Mouse (Mus musculus) heart, embryonic 14.5 days (tissue): ENCODE measurements around the gene Adk. TPM values are rescaled to one million over a fixed set of nuclear protein-coding genes. Genes with fewer than 3 reads are reported as not detected.
A peak's percentile ranks its signal among the peaks of the same experiment; 100 is the strongest.
"Not testable (repeated sequence)": the region's sequence is repeated elsewhere in the genome, so short reads cannot be mapped to it uniquely, and the experiment has no call there.

Experiments used
- ATAC-seq: fragments of 200-750 bp; cut with Nextera tagmentation; 2 replicates; pipeline ENCODE4 v1.8.0; 2017; ENCODE audit warnings: low read depth, moderate TSS enrichment; ENCODE audit not compliant: insufficient number of reproducible peaks, insufficient read depth, low FRiP score
- H3K27ac ChIP-seq, 2 experiments: fragments of 200-500 bp in 1 of 2; fragments of 300-500 bp in 1 of 2; sonication (generic) in 1 of 2; replicated peaks in 1 of 2; 2 replicates each; pipeline ENCODE4 v1.5.1; 2012 to 2014; ENCODE audit warnings: low read depth in 2 of 2, low read length in 2 of 2, control low read depth in 1 of 2, mild to moderate bottlenecking in 1 of 2, mixed read lengths in 1 of 2; ENCODE audit not compliant: control insufficient read depth in 1 of 2, insufficient read depth in 1 of 2
- H3K27me3 ChIP-seq: fragments of 300-500 bp; sonication (generic); 2 replicates; pipeline ENCODE4 v1.6.1; 2014; ENCODE audit warnings: mild to moderate bottlenecking, low read length, control low read depth; ENCODE audit not compliant: control insufficient read depth, insufficient read depth
- H3K36me3 ChIP-seq: fragments of 300-500 bp; sonication (generic); 2 replicates; pipeline ENCODE4 v1.6.1; 2014; ENCODE audit warnings: mild to moderate bottlenecking, control low read depth, low read length, mixed read lengths; ENCODE audit not compliant: control insufficient read depth, insufficient read depth
- H3K4me1 ChIP-seq, 2 experiments: fragments of 200-500 bp in 1 of 2; fragments of 300-500 bp in 1 of 2; sonication (generic) in 1 of 2; 2 replicates each; pipeline ENCODE4 v1.6.1; 2012 to 2014; ENCODE audit warnings: low read length in 2 of 2, control low read depth in 1 of 2, mixed read lengths in 1 of 2; ENCODE audit not compliant: control insufficient read depth in 2 of 2, insufficient read depth in 2 of 2
- H3K4me2 ChIP-seq: fragments of 300-500 bp; sonication (generic); 2 replicates; pipeline ENCODE4 v1.6.1; 2014; ENCODE audit warnings: mild to moderate bottlenecking, low read length
- H3K4me3 ChIP-seq, 2 experiments: fragments of 200-500 bp in 1 of 2; fragments of 300-500 bp in 1 of 2; sonication (generic) in 1 of 2; 2 replicates each; pipeline ENCODE4 v1.5.1; 2012 to 2014; ENCODE audit warnings: low read length in 2 of 2, mild to moderate bottlenecking in 2 of 2, control low read depth in 1 of 2, low read depth in 1 of 2, moderate library complexity in 1 of 2; ENCODE audit not compliant: control insufficient read depth in 1 of 2, insufficient read depth in 1 of 2
- H3K9ac ChIP-seq: fragments of 300-500 bp; sonication (generic); 2 replicates; pipeline ENCODE4 v1.6.1; 2014; ENCODE audit warnings: mild to moderate bottlenecking, low read length
- H3K9me3 ChIP-seq: fragments of 300-500 bp; sonication (generic); 2 replicates; pipeline ENCODE4 v1.6.1; 2016; ENCODE audit warnings: low read length, control low read depth; ENCODE audit not compliant: control insufficient read depth
- WGBS: fragments of 180-500 bp; shearing (Covaris S2); extraction: QIAGEN DNeasy Blood & Tissue Kit; methylation state at CpG from one replicate; pipeline ENCODE4 v1.1.7; 2014; 5-methylcytosine and 5-hydroxymethylcytosine counted together
- polyA plus RNA-seq: library from polyadenylated mRNA; unstranded; fragments of >200 nt; fragmentation: Nextera tagmentation; extraction: Ambion mirVana; gene quantifications from 2 replicates; pipeline ENCODE4 v1.2.1, GENCODE M21; 2014

Adk gene
- polyA plus RNA-seq, 1 experiment from 2014 or later, result 250 TPM

DNA sequence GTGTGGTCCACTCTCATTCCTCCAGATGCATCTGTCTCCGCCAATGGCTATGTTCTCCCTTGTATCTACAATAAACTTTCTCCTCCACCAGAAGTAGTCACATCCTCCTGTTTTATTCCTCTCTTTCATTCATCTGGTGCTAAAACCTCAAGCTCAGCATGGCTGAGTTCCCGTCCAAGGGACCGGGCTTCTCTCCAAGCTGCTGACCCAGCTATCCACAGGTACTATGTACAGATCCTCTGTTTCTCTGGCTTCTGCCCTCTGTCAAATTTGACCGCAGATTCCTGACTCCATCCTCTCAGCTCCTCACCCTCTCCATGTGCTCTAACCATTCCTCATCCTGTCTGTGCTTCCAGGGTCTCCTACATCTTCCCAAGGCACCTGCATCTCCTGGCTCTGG lies 406.8 kb downstream of the Adk start:
- no peak overlapping the region for H3K9ac ChIP-seq
- H3K4me2 ChIP-seq, result no peak overlapping the region
- H3K9me3 ChIP-seq, result no peaks in the 10 kb centered on the region
- peaks cover 7% of the 10 kb centered on the region in 2 experiments; a peak in 3 of 4 replicates for H3K4me1 ChIP-seq
- no peak overlapping the region for H3K4me3 ChIP-seq
- no peak for ATAC-seq
- no peak overlapping the region for H3K27ac ChIP-seq
- 79% methylated on average over 4 of the region's 4 CpGs for WGBS
- H3K27me3 ChIP-seq, result no peaks in the 10 kb centered on the region
- H3K36me3 ChIP-seq, result no peaks in the 10 kb centered on the region

DNA sequence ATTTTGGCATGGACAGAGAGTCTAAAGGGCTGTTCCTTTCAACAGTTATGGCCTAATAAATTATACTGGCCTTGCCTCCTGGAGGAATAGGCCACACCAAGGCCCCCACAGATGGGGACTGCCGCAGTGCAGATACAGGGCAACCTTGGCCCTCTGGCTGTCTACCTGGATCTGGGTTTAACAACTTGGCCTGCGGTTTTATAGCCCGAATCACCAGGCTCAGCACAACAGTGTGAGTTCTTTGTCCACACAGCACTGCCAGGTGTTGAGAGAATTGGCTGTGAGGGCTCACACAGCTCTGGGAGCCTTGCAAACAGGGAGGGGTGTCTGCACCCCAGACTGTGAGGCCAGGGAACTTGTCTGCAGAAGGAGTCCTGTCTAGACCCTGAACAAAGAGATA lies 410.0 kb downstream of the Adk start:
- Histone ChIP-seq H3K9me3 (no peaks in the 10 kb centered on the region), H3K4me1 (peaks cover 4 to 13% of the 10 kb centered on the region in 2 experiments; a peak in 2 of 4 replicates), H3K4me2 (no peak overlapping the region), H3K9ac (no peak overlapping the region), H3K27ac (no peak overlapping the region), H3K4me3 (no peak overlapping the region), H3K36me3 (no peaks in the 10 kb centered on the region), H3K27me3 (no peaks in the 10 kb centered on the region)
- ATAC-seq, result no peak
- 82% methylated on average over 3 of the region's 3 CpGs for WGBS

DNA sequence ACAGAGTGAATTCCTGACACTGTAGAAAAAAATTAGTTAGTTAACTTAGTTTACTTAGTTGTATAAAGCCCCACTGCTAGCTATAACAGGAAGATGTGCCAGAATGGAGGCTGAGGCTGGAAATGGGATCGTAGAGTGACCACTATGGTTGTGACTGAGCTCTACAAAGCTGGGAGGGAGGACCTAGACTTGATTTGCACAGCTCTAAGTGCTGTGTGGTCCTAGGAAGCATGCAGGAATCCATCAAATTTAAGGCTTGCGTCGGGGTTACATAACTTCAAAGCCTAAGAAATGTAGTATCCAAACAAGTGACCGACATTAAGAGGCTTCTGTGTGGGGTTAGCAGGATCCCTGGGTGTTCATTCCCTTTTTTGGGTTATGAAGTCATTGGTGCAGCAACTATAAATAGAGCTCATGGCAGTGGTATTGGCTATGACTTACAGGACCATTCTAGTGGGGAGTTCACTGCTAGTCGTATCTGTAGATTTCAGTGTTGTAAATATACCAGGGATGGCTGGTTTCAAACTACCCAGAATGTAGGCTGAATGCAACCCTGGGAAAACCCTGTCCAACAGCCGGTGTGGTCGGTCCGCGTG lies 410.8 kb downstream of the Adk start:
- Histone ChIP-seq H3K4me2 (no peak overlapping the region), H3K27ac (peak overlapping the region; percentile 32 to 57; a peak in 3 of 4 replicates), H3K4me1 (peaks cover 4 to 13% of the 10 kb centered on the region in 2 experiments; a peak in 2 of 4 replicates), H3K9me3 (no peaks in the 10 kb centered on the region), H3K36me3 (no peaks in the 10 kb centered on the region), H3K4me3 (no peak overlapping the region), H3K9ac (no peak overlapping the region), H3K27me3 (no peaks in the 10 kb centered on the region)
- no peak for ATAC-seq
- 69% methylated on average over 9 of the region's 9 CpGs for WGBS

DNA sequence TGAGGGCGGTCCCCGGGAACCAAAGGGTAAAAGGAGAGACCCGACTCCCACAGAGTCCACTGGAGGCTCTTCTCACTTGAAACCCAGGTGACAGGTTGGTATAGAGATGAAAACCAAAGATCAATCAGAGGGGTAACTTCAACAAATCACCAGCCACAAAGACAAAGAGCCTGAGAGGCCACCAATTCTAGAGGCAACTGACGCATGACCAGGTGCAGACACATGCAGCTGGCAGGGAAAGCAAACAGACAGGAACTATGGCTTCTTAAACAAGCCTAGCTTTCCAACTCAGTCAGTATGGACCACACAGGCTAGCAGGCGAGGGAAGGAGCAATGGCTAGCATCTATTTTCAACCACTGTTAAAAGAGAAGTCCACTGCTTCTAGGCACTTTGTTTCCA lies 418.0 kb downstream of the Adk start:
- no peak overlapping the region for H3K9ac ChIP-seq
- H3K4me2 ChIP-seq, result no peak overlapping the region
- no peaks in the 10 kb centered on the region for H3K36me3 ChIP-seq
- 81% methylated on average over 5 of the region's 5 CpGs for WGBS
- no peaks in the 10 kb centered on the region for H3K27me3 ChIP-seq
- H3K9me3 ChIP-seq, result no peaks in the 10 kb centered on the region
- no peak overlapping the region for H3K27ac ChIP-seq
- no peak for ATAC-seq
- H3K4me1 ChIP-seq, result peaks cover 0 to 3% of the 10 kb centered on the region in 2 experiments; a peak in 1 of 4 replicates
- H3K4me3 ChIP-seq, result no peak overlapping the region

DNA sequence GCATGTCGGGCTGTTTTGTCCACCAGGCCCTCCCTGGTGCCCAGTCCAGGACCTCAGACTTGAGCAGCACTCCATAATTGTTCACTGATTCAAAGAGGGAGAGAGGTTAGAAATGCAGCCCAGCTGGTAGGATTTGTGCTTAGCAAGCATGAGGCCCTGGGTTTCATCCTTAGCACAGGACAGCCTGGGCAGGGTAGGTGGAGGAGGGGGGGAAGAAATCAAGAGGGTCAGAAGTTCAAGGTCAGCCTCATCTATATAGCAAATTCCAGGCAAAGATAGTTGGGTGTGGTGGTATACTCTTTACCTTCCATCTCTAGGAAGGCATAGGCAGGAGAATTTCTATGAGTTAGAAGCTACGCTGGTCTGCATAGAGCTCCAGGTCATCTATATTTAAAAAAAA lies 419.6 kb downstream of the Adk start:
- Histone ChIP-seq H3K36me3 (no peaks in the 10 kb centered on the region), H3K27ac (no peak overlapping the region), H3K27me3 (no peaks in the 10 kb centered on the region), H3K9me3 (no peaks in the 10 kb centered on the region), H3K4me3 (no peak overlapping the region), H3K4me2 (no peak overlapping the region), H3K9ac (no peak overlapping the region), H3K4me1 (peaks cover 3 to 4% of the 10 kb centered on the region in 2 experiments; a peak in 1 of 4 replicates)
- no peak for ATAC-seq
- 85% methylated on average over 2 of the region's 2 CpGs for WGBS

DNA sequence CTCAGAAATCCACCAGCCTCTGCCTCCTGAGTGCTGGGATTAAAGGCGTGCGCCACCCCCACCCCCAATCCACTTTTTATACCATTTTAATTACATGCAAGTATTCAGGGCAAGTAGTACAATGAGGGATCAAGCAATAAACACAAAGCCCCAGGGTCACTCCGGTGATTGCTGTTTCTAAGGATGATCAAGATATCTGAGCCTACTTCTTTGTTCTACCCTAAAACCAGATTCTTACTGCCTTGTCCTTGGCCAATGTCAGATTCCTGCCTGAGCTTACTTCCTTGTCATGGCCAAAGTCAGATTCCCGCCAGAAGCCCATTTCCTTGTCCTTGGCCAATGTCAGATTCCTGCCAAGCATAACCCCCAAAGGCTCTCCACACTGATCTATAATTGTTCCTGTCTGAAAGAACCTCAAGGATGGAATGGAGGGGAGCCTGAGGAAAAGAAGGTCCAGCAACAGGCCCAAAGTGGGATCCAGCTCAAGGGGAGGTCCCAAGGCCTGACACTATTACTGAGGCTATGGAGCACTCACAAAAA lies 422.3 kb downstream of the Adk start:
- not testable (repeated sequence) for H3K9me3 ChIP-seq, H3K36me3 ChIP-seq, H3K27ac ChIP-seq, H3K4me1 ChIP-seq, H3K4me2 ChIP-seq, H3K4me3 ChIP-seq, H3K27me3 ChIP-seq, ATAC-seq, H3K9ac ChIP-seq
- WGBS, result 84% methylated on average over 4 of the region's 4 CpGs

DNA sequence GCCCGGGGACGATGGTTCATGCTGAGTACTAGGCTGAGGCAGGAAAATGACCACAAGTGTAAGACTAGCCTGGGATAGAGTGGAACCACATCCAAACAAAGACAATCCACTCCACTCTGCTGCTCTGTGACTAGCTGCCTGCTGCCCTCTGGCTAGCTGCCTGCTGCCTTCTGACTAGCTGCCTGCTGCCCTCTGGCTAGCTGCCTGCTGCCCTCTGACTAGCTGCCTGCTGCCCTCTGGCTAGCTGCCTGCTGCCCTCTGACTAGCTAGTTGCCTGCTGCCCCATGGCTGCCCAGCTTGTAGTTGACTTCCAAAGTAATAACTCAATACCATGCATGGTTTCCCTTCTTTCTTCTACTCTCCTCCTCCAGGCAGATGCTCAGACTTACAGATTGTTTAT lies 424.8 kb downstream of the Adk start:
- H3K4me2 ChIP-seq, result no peak overlapping the region

DNA sequence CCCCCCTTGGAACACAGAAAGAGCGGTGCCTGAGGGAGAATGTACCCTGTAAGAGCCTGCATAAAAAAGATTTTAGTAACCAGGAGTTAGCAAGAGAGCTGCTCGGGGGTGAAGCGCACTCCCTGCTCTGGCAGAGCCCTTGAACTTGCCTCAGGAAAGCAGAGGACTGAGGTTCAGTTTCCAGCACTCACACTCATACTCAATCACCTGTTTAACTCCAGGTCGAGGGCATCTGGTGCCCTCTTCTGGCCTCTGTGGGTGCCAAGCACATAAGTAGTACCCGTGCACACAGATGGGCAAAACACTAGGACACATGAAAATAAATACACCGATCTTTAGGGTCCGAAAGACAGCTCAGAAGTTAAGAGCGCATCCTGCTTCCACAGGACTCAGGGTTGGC lies 427.2 kb downstream of the Adk start:
- H3K4me1 ChIP-seq, result 0 out of 4 replicates have a peak, but pooled peaks cover 0 to 4% of the 10 kb centered on the region in 2 experiments
- no peaks in the 10 kb centered on the region for H3K27me3 ChIP-seq
- no peak overlapping the region for H3K4me3 ChIP-seq
- no peak overlapping the region for H3K27ac ChIP-seq
- H3K9ac ChIP-seq, result no peak overlapping the region
- H3K9me3 ChIP-seq, result no peaks in the 10 kb centered on the region
- H3K36me3 ChIP-seq, result no peaks in the 10 kb centered on the region
- WGBS, result 95% methylated on average over 8 of the region's 8 CpGs
- ATAC-seq, result no peak
- no peak overlapping the region for H3K4me2 ChIP-seq

More for the DNA sequence above, 424.8 kb downstream of the Adk start:
- ATAC-seq, result no peak
- 0 out of 4 replicates have a peak, but pooled peaks cover 0 to 4% of the 10 kb centered on the region in 2 experiments for H3K4me1 ChIP-seq
- H3K27ac ChIP-seq, result no peak overlapping the region
- H3K36me3 ChIP-seq, result no peaks in the 10 kb centered on the region
- H3K4me3 ChIP-seq, result no peak overlapping the region
- no peaks in the 10 kb centered on the region for H3K27me3 ChIP-seq
- H3K9ac ChIP-seq, result no peak overlapping the region
- WGBS, result 85% methylated on average over 2 of the region's 2 CpGs
- H3K9me3 ChIP-seq, result no peaks in the 10 kb centered on the region
